Mouse (Mus musculus) heart, adult 2 months (tissue): ENCODE results near the gene Olfr574. TPM values are rescaled to one million over a fixed set of nuclear protein-coding genes. Genes with fewer than 3 reads are reported as not detected.

Source experiments
- DNase-seq, 2 experiments: peaks; one replicate each; pipeline ENCODE4 v3.0.0; 2021
- H3K27ac ChIP-seq: fragments of 200-600 bp; 2 replicates; pipeline ENCODE4 v1.8.1; 2022
- H3K27me3 ChIP-seq: fragments of 200-500 bp; 2 replicates; pipeline ENCODE4 v1.6.1; 2012; ENCODE audit warnings: mild to moderate bottlenecking, low read length, inconsistent platforms, mixed read lengths; ENCODE audit not compliant: control insufficient read depth, insufficient read depth
- H3K36me3 ChIP-seq: fragments of 200-500 bp; 2 replicates; pipeline ENCODE4 v1.6.1; 2012; ENCODE audit warnings: low read length, inconsistent platforms; ENCODE audit not compliant: control insufficient read depth, insufficient read depth
- H3K4me1 ChIP-seq: fragments of 200-500 bp; 2 replicates; pipeline ENCODE4 v1.6.1; 2011; ENCODE audit warnings: low read length; ENCODE audit not compliant: control insufficient read depth, insufficient read depth
- H3K4me3 ChIP-seq: fragments of 200-600 bp; 2 replicates; pipeline ENCODE4 v1.8.1; 2022
- H3K79me2 ChIP-seq: fragments of 200-500 bp; replicated peaks from 2 replicates; pipeline ENCODE4 v1.6.1; 2012; ENCODE audit warnings: mild to moderate bottlenecking, inconsistent platforms, low read length, moderate library complexity, mixed read lengths; ENCODE audit not compliant: control insufficient read depth, insufficient read depth
- H3K9ac ChIP-seq: fragments of 200-500 bp; 2 replicates; pipeline ENCODE4 v1.6.1; 2012; ENCODE audit warnings: low read depth, mild to moderate bottlenecking, control low read depth, inconsistent platforms, low read length, mixed read lengths
- CTCF ChIP-seq: fragments of 200-600 bp; IDR thresholded peaks from 2 replicates; pipeline ENCODE4 v1.8.1; 2022; ENCODE audit warnings: antibody characterized with exemption, mild to moderate bottlenecking, moderate library complexity
- EP300 ChIP-seq: fragments of 200-500 bp; IDR thresholded peaks from 2 replicates; pipeline ENCODE4 v1.6.1; 2011; ENCODE audit warnings: low read depth, low read length, control low read depth; ENCODE audit not compliant: insufficient read depth
- POLR2A ChIP-seq: fragments of 200-500 bp; IDR thresholded peaks from 2 replicates; pipeline ENCODE4 v1.6.1; 2011; ENCODE audit warnings: mild to moderate bottlenecking, low read depth, low read length, control low read depth; ENCODE audit not compliant: insufficient read depth
- WGBS: fragments of 180-500 bp; shearing (Covaris S2); methylation state at CpG from one replicate; pipeline ENCODE4 v1.1.7; 2018; 5-methylcytosine and 5-hydroxymethylcytosine counted together
- intact Hi-C: fragments of 180-260 bp; cut with DNase I; formaldehyde crosslinking; loops from one replicate; pipeline ENCODE4 v1.15.1; 2025
- polyA plus RNA-seq: library from polyadenylated mRNA; depleted of rRNA; stranded (reverse); fragments of >200 nt; gene quantifications from 2 replicates; pipeline ENCODE4 v1.2.3, GENCODE M21; 2012
- total RNA-seq, 2 experiments: library from RNA; stranded (reverse); gene quantifications; 2 replicates each; pipeline ENCODE4 v1.2.3; 2021

The Olfr574 gene
- total and polyA plus RNA-seq, 3 experiments, result not detected

DNA sequence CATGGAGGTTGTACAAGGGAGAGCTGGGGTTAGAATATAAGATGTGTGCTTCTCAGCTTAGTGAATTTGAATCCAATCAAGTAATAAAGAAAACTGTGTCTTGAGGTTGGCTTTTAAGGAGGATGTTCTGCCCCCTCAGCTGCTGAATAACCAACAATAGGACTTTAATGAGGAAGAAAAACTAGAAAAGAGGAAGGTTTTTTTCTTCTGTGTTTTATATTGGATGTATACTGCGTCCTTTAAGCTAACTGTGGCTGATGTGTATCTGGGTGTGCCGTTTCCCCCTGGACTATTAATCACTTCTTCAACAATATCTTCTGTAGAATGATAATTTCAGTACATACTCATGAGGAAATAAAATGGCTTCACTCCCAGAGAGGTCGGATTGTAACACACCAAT lies 21.2 kb upstream of the Olfr574 start:
- Histone ChIP-seq H3K36me3 (no peaks in the 10 kb centered on the region), H3K27ac (no peak overlapping the region), H3K4me3 (no peak overlapping the region), H3K9ac (no peak overlapping the region), H3K79me2 (no peaks in the 10 kb centered on the region), H3K27me3 (no peaks in the 10 kb centered on the region), H3K4me1 (no peaks in the 10 kb centered on the region)
- no peak for TF ChIP-seq EP300
- no peak for TF ChIP-seq POLR2A
- TF ChIP-seq CTCF, result no peak
- DNase-seq, result no peak
- intact Hi-C loops, result no loop called here
- 62% methylated on average over 3 of the region's 3 CpGs for WGBS

GRCm38 (mm10) chr7:102942475-102942874 lies 5.8 kb upstream of the Olfr574 start, which contains the start of gene Olfr573-ps1:
Olfr573-ps1 (minus strand) TSS chr7:102942575.
- Histone ChIP-seq H3K9ac (no peak within 1 kb of the TSS), H3K36me3 (no peaks in the 10 kb centered on the region), H3K4me3 (no peak within 1 kb of the TSS), H3K27me3 (no peaks in the 10 kb centered on the region), H3K27ac (no peak within 1 kb of the TSS), H3K79me2 (no peaks in the 10 kb centered on the region), H3K4me1 (no peaks in the 10 kb centered on the region)
- 85% methylated on average over 2 of the region's 2 CpGs for WGBS
- TF ChIP-seq CTCF (no peak), POLR2A (no peak), EP300 (no peak)
- intact Hi-C loops, result no loop called here
- no peak for DNase-seq

DNA sequence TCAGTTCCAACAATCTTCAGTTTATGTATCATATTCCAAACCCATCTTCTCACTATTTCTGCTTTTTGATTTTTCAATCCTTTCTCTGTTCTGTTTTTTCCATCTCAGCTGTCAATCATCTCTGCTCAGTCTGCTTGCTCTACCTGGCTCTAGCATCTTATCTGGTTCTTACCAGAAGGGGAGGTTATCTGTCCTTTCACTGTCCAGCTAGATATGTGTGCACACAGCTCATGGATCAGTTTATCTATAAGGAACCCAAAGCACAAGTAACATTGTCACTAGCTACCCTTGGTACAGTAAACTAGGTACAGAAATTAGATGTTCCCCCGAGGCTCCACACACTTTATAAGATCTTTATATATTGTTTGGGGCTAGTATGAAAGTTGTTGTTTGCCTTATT lies 4.8 kb upstream of the Olfr574 start:
- TF ChIP-seq CTCF, result no peak
- no peak for TF ChIP-seq EP300
- no peaks in the 10 kb centered on the region for H3K36me3 ChIP-seq
- no peak for DNase-seq
- no peak overlapping the region for H3K27ac ChIP-seq
- H3K9ac ChIP-seq, result no peak overlapping the region
- intact Hi-C loops, result no loop called here
- H3K79me2 ChIP-seq, result no peaks in the 10 kb centered on the region
- 75% methylated on average over 1 of the region's 1 CpGs for WGBS
- H3K27me3 ChIP-seq, result no peaks in the 10 kb centered on the region
- no peak overlapping the region for H3K4me3 ChIP-seq
- H3K4me1 ChIP-seq, result no peaks in the 10 kb centered on the region

DNA sequence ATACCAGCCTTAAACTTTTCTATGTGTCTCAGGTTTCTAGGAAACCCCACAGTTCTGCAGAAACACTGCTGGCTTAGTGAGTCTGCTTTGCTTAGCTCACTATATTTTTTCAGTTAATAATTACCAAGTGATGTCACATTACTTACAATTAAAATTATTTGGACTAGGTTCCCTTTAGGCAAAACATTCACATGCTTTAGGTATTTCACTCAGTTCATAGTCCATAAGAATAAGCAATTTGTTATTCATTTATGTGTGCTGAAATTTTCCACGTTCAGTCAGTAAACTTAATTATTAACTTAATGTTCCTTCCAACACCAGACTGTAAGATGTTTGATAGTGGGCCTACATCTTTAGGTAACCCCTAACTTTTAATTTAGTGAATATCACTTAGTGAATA lies 2.5 kb downstream of the Olfr574 start:
- H3K36me3 ChIP-seq, result no peaks in the 10 kb centered on the region
- no peak overlapping the region for H3K9ac ChIP-seq
- intact Hi-C loops, result no loop called here
- H3K4me1 ChIP-seq, result no peaks in the 10 kb centered on the region
- no peak for TF ChIP-seq POLR2A
- TF ChIP-seq EP300, result no peak
- no peak for TF ChIP-seq CTCF
- H3K79me2 ChIP-seq, result no peaks in the 10 kb centered on the region
- no peaks in the 10 kb centered on the region for H3K27me3 ChIP-seq
- DNase-seq, result no peak
- no peak overlapping the region for H3K27ac ChIP-seq
- WGBS, result 59% methylated on average over 1 of the region's 1 CpGs
- H3K4me3 ChIP-seq, result no peak overlapping the region

DNA sequence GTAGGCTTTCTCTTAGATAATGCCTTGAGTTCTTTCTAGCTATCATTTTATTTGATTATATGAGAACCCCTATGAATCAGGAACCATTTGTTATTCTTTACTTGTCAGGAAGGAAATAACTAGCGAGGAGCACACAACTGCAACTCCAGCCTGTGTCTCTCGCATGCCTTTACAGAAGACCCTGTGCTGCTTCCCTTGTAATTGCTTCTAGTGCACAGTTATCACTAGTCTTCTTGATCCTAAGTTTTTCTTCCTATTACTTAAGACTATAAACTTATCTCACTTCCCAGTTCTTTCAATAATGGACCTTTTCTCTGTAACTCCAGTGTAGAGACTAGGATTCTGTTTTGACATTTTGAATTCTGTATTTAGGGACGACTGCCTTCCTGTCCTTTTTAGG lies 9.9 kb downstream of the Olfr574 start:
- Histone ChIP-seq H3K27ac (no peak overlapping the region), H3K4me1 (no peaks in the 10 kb centered on the region), H3K36me3 (no peaks in the 10 kb centered on the region), H3K4me3 (no peak overlapping the region), H3K27me3 (no peaks in the 10 kb centered on the region), H3K79me2 (no peaks in the 10 kb centered on the region), H3K9ac (no peak overlapping the region)
- no peak for DNase-seq
- TF ChIP-seq CTCF, result no peak
- no peak for TF ChIP-seq POLR2A
- TF ChIP-seq EP300, result no peak
- WGBS, result 46% methylated on average over 3 of the region's 3 CpGs
- intact Hi-C loops, result no loop called here

- WGBS, result 33% methylated on average over 1 of the region's 1 CpGs
- Histone ChIP-seq H3K36me3 (no peaks in the 10 kb centered on the region), H3K79me2 (no peaks in the 10 kb centered on the region), H3K27ac (no peak within 1 kb of the TSS), H3K4me3 (no peak within 1 kb of the TSS), H3K4me1 (no peaks in the 10 kb centered on the region), H3K27me3 (no peaks in the 10 kb centered on the region), H3K9ac (no peak within 1 kb of the TSS)
- no peak for DNase-seq
- intact Hi-C loops, result no loop called here
- TF ChIP-seq EP300 (no peak), POLR2A (no peak), CTCF (no peak)
Measured at GRCm38 (mm10) chr7:102958593-102958992, 10.3 kb downstream of the Olfr574 start, which contains the start of gene Olfr575. Olfr575 (minus strand) TSS chr7:102958775.
